Mouse (Mus musculus) MEL (cell line): ENCODE measurements around the gene Slc22a30. TPM values are rescaled to one million over a fixed set of nuclear protein-coding genes. Genes with fewer than 3 reads are reported as not detected.
"Not testable (repeated sequence)": the region's sequence is repeated elsewhere in the genome, so short reads cannot be mapped to it uniquely, and the experiment has no call there.

ENCODE experiments used
- DNase-seq: peaks from one replicate; pipeline ENCODE4 v3.0.0; 2011; ENCODE audit warnings: low read depth, low spot score
- H3K27ac ChIP-seq: 2 replicates; pipeline ENCODE4 v1.5.1; 2012; ENCODE audit warnings: low read depth, mild to moderate bottlenecking, control low read depth, low read length, moderate library complexity; ENCODE audit not compliant: control insufficient read depth
- H3K27me3 ChIP-seq, 2 experiments: fragments of 150-350 bp in 1 of 2; sonication (generic) in 1 of 2; 2 replicates each; pipeline ENCODE4 v1.6.1; 2012; ENCODE audit warnings: low read length in 2 of 2, mild to moderate bottlenecking in 2 of 2, improper control_type of control experiment in 1 of 2, moderate library complexity in 1 of 2; ENCODE audit not compliant: insufficient read depth in 2 of 2, control insufficient read depth in 1 of 2
- H3K36me3 ChIP-seq, 2 experiments: 2 replicates each; pipeline ENCODE4 v1.6.1; 2012 to 2014; ENCODE audit warnings: low read length in 2 of 2, improper control_type of control experiment in 1 of 2, inconsistent platforms in 1 of 2, mild to moderate bottlenecking in 1 of 2; ENCODE audit not compliant: insufficient read depth in 2 of 2, control insufficient read depth in 1 of 2
- H3K4me1 ChIP-seq, 2 experiments: fragments of 150-350 bp in 1 of 2; sonication (generic) in 1 of 2; 2 replicates each; pipeline ENCODE4 v1.6.1; 2012; ENCODE audit warnings: low read length in 2 of 2, improper control_type of control experiment in 1 of 2, mild to moderate bottlenecking in 1 of 2; ENCODE audit not compliant: insufficient read depth in 2 of 2, control insufficient read depth in 1 of 2
- H3K4me3 ChIP-seq, 2 experiments: fragments of 150-350 bp in 1 of 2; sonication (generic) in 1 of 2; 2 replicates each; pipeline ENCODE4 v1.5.1; 2012; ENCODE audit warnings: low read depth in 2 of 2, low read length in 2 of 2, mild to moderate bottlenecking in 2 of 2, moderate library complexity in 2 of 2, control low read depth in 1 of 2, improper control_type of control experiment in 1 of 2; ENCODE audit not compliant: control insufficient read depth in 1 of 2, insufficient read depth in 1 of 2
- H3K79me2 ChIP-seq: 2 replicates; pipeline ENCODE4 v1.6.1; 2012; ENCODE audit warnings: mild to moderate bottlenecking, low read length, moderate library complexity; ENCODE audit not compliant: control insufficient read depth, poor library complexity, insufficient read depth
- H3K9ac ChIP-seq: 2 replicates; pipeline ENCODE4 v1.6.1; 2012; ENCODE audit warnings: low read depth, mild to moderate bottlenecking, control low read depth, low read length, moderate library complexity; ENCODE audit not compliant: control insufficient read depth, poor library complexity, severe bottlenecking
- H3K9me3 ChIP-seq: fragments of 150-350 bp; sonication (generic); replicated peaks from 2 replicates; pipeline ENCODE4 v1.6.1; 2012; ENCODE audit warnings: mild to moderate bottlenecking, low read length, improper control_type of control experiment, moderate library complexity; ENCODE audit not compliant: insufficient read depth
- E2F4 ChIP-seq: IDR thresholded peaks from 2 replicates; pipeline ENCODE4 v1.6.1; 2011; ENCODE audit warnings: low read depth, low read length, improper control_type of control experiment, borderline replicate concordance
- EP300 ChIP-seq, 2 experiments: IDR thresholded peaks; 2 replicates each; pipeline ENCODE4 v1.6.1; 2011; ENCODE audit warnings: improper control_type of control experiment in 2 of 2, low read length in 2 of 2, low read depth in 1 of 2, mild to moderate bottlenecking in 1 of 2
- GABPA ChIP-seq: IDR thresholded peaks from 2 replicates; pipeline ENCODE4 v1.6.1; 2012; ENCODE audit warnings: low read depth, mild to moderate bottlenecking, inconsistent platforms, low read length, improper control_type of control experiment, moderate library complexity
- KAT2A ChIP-seq: conservative IDR thresholded peaks from 2 replicates; pipeline ENCODE4 v1.6.1; 2012; ENCODE audit warnings: low read depth, low read length, improper control_type of control experiment, inconsistent platforms
- NRF1 ChIP-seq: IDR thresholded peaks from 2 replicates; pipeline ENCODE4 v1.6.1; 2014; ENCODE audit warnings: low read depth, mild to moderate bottlenecking, inconsistent platforms, low read length, improper control_type of control experiment, moderate library complexity; ENCODE audit not compliant: poor library complexity, insufficient read depth, severe bottlenecking
- RAD21 ChIP-seq: IDR thresholded peaks from 2 replicates; pipeline ENCODE4 v1.6.1; 2011; ENCODE audit warnings: mild to moderate bottlenecking, low read depth, low read length, improper control_type of control experiment
- TAL1 ChIP-seq: IDR thresholded peaks from 2 replicates; pipeline ENCODE4 v1.6.1; 2012; ENCODE audit warnings: mild to moderate bottlenecking, inconsistent platforms, low read length, moderate library complexity, mixed read lengths
- TCF12 ChIP-seq: IDR thresholded peaks from 2 replicates; pipeline ENCODE4 v1.6.1; 2014; ENCODE audit warnings: low read depth, mild to moderate bottlenecking, inconsistent platforms, low read length, improper control_type of control experiment, moderate library complexity
- polyA plus RNA-seq, 2 experiments: library from polyadenylated mRNA; stranded (reverse) in 1 of 2; unstranded in 1 of 2; fragments of >175 nt in 1 of 2; fragments of >200 nt in 1 of 2; gene quantifications; 2 replicates each; pipeline versions ENCODE4 v1.2.1 to v1.2.4; 2012; ENCODE audit warnings: low replicate concordance in 2 of 2, low read depth in 1 of 2; ENCODE audit not compliant: insufficient read length in 2 of 2, insufficient read depth in 1 of 2, missing spikeins in 1 of 2
- total RNA-seq: library from RNA; depleted of rRNA; stranded (reverse); fragments of 300-350 nt; gene quantifications from 2 replicates; pipeline ENCODE4 v1.2.3, GENCODE M21; 2012; rRNA removed

Slc22a30 gene
- not detected in 2 replicates for total RNA-seq
- polyA plus RNA-seq, result not detected

GRCm38 (mm10) chr19:8405011-8405410 is at the start of gene Slc22a30:
TSS of gene Slc22a30 (minus strand) at chr19:8405111.
- not testable (repeated sequence) for DNase-seq, H3K9me3 ChIP-seq, H3K4me3 ChIP-seq, H3K9ac ChIP-seq, H3K27me3 ChIP-seq, H3K27ac ChIP-seq, H3K79me2 ChIP-seq, H3K4me1 ChIP-seq, H3K36me3 ChIP-seq

GRCm38 (mm10) chr19:8448321-8448720 is 43.4 kb upstream of the Slc22a30 start:
- H3K9me3 ChIP-seq, result no peaks in the 10 kb centered on the region
- no peak overlapping the region for H3K27ac ChIP-seq
- DNase-seq, result no peak
- H3K4me3 ChIP-seq, result no peak overlapping the region
- no peaks in the 10 kb centered on the region for H3K36me3 ChIP-seq
- no peaks in the 10 kb centered on the region for H3K27me3 ChIP-seq
- H3K9ac ChIP-seq, result no peak overlapping the region
- TF ChIP-seq NRF1, result no peak
- TF ChIP-seq E2F4, result no peak
- no peak for TF ChIP-seq KAT2A
- no peaks in the 10 kb centered on the region for H3K79me2 ChIP-seq
- no peaks in the 10 kb centered on the region for H3K4me1 ChIP-seq

- no peaks in the 10 kb centered on the region for H3K4me1 ChIP-seq
- no peak overlapping the region for H3K4me3 ChIP-seq
- no peak overlapping the region for H3K9ac ChIP-seq
- no peaks in the 10 kb centered on the region for H3K36me3 ChIP-seq
- H3K79me2 ChIP-seq, result no peaks in the 10 kb centered on the region
- DNase-seq, result no peak
- TF ChIP-seq TAL1 (no peak), EP300 (IDR thresholded peaks at IDR 0.05; ENCODE audit: low read depth in 1 of 2, low read length in 2 of 2) (no peak), RAD21 (no peak), GABPA (no peak), TCF12 (no peak)
- no peaks in the 10 kb centered on the region for H3K27me3 ChIP-seq
- no peak overlapping the region for H3K27ac ChIP-seq
- H3K9me3 ChIP-seq, result no peaks in the 10 kb centered on the region
Measured at GRCm38 (mm10) chr19:8447516-8447915, 42.6 kb upstream of the Slc22a30 start.
